Mouse (Mus musculus) cerebellum, adult 11-12 months (tissue): Measurements from ENCODE around the gene Wdsub1.

Experiments used
- DNase-seq: peaks from one replicate; pipeline ENCODE4 v3.0.0; 2022

Gene Wdsub1

GRCm38 (mm10) chr2:59841189-59841939, 41.0 kb downstream of the Wdsub1 start:
- DNase-seq = no peak

DNA sequence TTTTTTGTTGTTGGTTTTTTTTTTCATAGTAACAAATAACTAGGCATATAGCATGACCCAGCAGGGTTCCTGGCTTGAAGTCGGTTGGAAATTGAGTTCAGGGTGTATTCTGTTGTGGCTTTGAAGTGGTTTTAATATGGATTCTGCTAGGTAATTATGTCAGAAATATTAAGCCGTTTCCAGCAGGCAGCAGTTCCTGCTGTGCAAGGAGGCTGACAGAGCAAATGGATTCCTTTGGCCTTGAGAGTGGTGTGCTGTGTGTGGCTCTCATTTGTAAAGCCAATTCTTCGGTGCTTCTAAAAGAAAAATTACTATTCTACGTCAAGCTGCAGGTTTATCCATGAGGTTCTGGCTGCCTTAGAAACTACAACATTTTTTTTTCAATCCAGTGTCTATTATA, 42.2 kb downstream of the Wdsub1 start:
- no peak for DNase-seq

- DNase-seq = no peak
Observed at GRCm38 (mm10) chr2:59839755-59840154, 42.6 kb downstream of the Wdsub1 start.

- no peak for DNase-seq
Observed at GRCm38 (mm10) chr2:59838825-59839224, 43.6 kb downstream of the Wdsub1 start.

GRCm38 (mm10) chr2:59831831-59832230, 50.6 kb downstream of the Wdsub1 start:
- DNase-seq = no peak

DNA sequence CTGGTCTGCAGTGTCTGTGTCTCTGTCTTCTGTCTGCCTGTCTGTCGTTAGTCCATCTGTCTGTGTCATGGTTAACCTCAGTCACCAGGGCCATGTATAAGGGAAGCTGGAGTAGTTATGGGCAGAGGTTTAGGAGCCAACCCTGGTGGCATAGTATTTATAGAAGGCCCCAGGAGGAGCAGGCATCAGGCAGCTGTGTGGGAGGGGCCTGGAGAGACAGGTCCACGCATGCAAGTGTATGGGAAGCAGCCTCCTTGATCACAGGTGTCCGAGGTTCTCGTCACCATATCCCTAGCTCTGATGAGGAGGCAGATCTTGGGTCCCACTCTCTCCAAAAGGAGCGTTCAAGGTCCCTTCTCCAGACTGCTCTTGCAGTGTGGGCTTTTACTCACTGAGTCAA, 51.5 kb downstream of the Wdsub1 start:
- DNase-seq = no peak

- DNase-seq = no peak
Observed at GRCm38 (mm10) chr2:59830151-59830550, 52.2 kb downstream of the Wdsub1 start.

GRCm38 (mm10) chr2:59829718-59830117, 52.7 kb downstream of the Wdsub1 start:
- no peak for DNase-seq

DNA sequence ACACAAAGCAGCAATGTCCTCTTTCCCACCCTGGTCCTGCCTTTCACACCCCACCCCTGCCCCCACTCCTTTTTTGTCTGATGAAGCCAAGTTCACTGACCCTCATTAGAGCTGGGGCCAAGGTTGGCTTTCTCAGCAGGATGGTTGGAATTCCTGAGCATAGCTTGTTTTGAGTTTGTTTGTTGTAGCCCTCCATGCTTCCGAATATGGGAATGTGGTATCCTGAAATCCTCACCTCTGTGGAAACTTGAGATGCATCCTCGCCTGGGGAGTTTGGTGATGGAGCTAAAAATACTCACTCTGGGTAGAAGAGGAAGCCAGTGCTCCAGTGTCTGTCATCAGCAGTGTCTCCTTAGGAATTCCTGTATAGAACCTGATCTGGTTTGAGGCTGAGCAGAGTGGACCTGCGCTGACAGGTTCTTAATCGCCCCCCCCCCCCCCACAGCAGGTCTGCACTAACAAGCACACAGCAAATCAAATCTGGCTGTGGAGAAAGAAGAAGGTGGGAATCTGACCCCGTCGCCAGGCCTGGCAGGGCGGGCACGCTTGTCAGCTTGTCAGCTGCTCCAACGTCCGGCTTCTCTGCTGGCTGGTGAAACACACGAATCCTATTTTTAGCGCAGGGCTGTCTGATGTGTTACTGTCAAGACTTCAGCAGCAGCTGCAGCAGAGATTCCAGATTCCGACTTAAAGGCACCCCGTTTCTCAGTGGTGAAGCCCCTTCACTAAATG, 53.4 kb downstream of the Wdsub1 start:
- no peak for DNase-seq

DNA sequence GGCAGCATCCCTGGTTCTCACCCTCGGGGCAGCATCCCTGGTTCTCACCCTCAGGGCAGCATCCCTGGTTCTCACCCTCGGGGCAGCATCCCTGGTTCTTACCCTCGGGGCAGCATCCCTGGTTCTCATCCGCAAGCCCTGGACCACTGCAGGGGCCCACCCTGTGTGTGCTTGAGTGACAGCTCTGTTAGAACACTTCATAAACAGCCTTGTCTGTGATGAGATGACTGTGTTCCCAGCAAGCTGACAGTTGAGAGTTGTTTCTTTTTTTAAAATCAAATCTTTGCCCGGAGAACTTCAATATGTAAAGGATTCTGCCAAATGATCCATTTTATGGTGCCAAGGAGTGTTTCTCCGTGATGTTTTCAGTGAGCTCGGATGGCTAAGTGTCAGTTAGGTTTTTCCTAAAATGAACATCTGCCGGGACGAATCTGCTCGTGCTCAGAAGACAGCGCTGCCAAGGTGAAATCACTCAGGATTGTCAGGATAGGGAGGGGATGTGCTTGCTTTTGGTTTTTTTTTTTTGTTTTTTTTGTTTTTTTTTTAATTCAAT, 54.2 kb downstream of the Wdsub1 start:
- no peak for DNase-seq

- DNase-seq = no peak
Observed at GRCm38 (mm10) chr2:59825380-59825779, 57.0 kb downstream of the Wdsub1 start.

DNA sequence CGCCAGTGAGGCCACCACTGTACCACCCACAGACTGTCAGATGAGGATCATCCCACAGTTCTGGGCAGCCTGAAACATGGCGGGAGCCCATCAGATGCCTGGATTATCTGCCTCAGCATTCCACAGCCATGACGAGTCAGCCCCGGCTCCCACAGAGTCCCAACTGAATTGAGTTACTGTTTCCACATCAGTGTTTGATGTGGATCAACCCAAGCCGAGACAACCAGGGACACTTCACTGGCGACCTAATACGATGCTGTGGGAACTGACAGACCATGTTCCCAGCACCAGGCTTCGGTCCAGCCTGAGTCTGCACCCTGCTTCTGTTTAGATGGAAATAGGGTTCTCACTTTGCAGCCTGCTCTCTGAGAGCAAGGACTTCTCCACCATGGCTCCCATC, 58.1 kb downstream of the Wdsub1 start:
- DNase-seq = no peak

- no peak for DNase-seq
Observed at GRCm38 (mm10) chr2:59821044-59821443, 61.3 kb downstream of the Wdsub1 start.

DNA sequence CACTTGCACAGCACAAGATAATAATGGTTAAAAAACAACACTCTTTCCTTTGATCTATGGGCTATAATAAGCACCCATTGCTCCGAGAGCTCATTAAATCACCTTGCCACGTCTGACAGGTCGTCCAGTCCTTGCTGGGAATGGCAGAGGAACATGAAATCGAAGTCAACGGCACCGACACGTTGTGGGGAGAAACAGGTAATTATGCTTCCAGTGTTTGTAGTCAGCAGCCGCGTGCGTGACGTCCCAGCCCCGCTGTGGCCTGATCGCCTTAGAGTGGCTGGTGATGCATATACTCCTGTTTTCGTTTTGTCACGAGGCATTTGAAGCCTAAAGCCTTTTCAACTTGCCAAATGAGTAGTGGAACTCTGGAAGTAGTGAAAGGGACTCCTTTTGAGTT, 62.3 kb downstream of the Wdsub1 start:
- DNase-seq = no peak

GRCm38 (mm10) chr2:59819415-59819814, 63.0 kb downstream of the Wdsub1 start:
- DNase-seq = no peak

GRCm38 (mm10) chr2:59818663-59819062, 63.7 kb downstream of the Wdsub1 start:
- no peak for DNase-seq

DNA sequence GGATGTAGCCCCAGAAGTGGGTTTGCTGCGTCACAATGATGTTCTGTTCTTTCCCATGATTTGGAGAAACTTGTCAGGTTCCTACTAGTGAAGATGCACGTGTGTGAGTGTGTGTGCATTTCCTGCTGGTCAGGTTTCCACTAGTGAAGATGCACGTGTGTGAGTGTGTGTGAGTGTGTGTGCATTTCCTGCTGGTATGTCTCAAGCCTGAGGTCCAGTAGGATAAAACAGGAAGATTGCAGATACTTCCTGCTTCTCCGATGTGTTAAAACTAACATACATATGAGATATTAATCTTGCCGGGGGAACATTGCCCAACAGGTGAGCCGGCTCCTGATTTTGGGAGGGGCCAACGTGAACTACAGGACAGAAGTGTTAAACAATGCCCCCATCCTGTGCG, 67.4 kb downstream of the Wdsub1 start:
- DNase-seq = no peak

- no peak for DNase-seq
Observed at GRCm38 (mm10) chr2:59813457-59813856, 68.9 kb downstream of the Wdsub1 start.

DNA sequence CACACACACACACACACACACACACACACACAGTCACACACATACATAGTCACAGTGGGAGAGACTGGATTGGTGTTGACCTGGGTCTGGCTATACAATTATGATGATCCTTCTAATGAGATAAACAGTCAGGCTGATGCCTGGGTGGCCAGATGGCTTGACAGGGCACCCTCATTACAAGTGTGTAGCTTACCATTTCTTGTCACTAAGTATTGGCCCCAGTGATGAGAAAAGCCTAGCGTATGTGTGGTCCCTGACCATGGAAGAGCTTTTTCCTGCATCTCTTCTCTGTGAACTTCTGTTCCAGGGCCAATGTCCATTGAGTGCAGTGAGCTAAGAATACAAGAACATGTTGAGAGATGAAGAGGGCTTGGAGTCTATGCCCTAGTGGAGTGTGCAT, 69.8 kb downstream of the Wdsub1 start:
- no peak for DNase-seq

- DNase-seq = no peak
Observed at GRCm38 (mm10) chr2:59811247-59811646, 71.1 kb downstream of the Wdsub1 start.

DNA sequence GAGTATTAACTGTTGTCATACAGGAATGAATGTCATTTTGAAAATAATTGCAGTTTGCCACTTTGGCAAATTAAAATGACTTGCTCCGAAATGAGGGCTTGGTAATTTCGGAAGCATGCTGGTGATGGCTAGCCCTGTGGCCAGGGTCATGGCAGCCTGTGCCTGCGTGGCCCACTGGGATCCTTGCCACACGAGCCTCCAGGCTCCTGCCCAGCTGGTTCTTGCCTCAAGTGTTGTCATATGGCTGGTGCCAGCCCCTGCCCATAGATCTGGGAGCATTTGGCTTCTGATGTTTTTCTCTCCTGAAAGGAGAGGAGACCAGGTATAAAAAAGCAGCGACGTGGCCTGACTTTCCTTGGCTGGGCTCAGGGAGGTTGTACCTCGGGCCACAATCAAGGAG, 72.4 kb downstream of the Wdsub1 start:
- peak; percentile 57 for DNase-seq

DNA sequence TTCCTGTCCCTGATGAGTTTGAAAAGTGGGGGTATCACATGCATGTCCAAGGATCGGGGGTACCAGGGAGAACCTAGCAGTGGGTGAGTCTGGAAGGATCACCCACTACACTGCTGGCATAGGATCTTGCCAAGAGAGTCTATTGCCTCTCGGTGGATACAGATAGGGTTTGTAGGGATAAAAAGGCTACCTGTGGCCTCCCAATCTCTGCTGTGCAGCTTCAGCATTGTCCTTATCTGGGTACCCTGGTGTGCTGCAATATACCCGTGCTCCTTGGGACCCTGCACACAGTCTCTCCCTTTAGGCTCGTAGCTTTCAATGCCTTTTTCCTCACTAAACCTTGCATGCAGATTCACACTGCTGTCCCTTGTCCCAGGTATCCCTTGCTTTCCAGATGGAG, 73.8 kb downstream of the Wdsub1 start:
- DNase-seq = no peak

DNA sequence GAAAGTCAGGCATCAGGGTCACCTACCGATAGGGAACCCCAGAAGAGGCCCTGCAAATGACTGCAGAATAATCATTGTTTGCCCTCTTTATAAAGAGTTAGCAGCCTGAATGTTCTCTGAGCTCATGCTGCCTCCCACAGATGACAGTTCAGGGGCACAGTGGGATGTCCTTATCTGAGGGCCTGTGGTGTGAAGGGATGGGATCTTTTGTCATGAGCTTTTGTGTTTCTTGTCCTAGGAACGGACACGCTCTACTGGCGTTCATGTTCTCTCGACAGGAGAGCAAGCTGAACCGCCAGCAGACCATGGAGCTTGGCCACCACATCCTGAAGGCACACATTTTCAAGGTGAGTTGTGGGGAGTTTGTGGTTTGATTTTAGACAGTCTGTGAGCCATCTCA, 76.4 kb downstream of the Wdsub1 start:
- DNase-seq = no peak

GRCm38 (mm10) chr2:59805595-59805994, 76.8 kb downstream of the Wdsub1 start:
- no peak for DNase-seq
